Mouse (Mus musculus) macrophage (primary cell): Measurements from ENCODE around the gene Cdhr1. TPM values are rescaled to one million over a fixed set of nuclear protein-coding genes. Genes with fewer than 3 reads are reported as not detected.

Source experiments
- H3K27ac ChIP-seq: fragments of 350-480 bp; formaldehyde crosslinking; 2 replicates; pipeline ENCODE4 v1.9.0; 2021
- H3K36me3 ChIP-seq: fragments of 350-480 bp; formaldehyde crosslinking; 2 replicates; pipeline ENCODE4 v1.9.0; 2021; ENCODE audit errors: inconsistent target
- H3K4me3 ChIP-seq: fragments of 350-480 bp; formaldehyde crosslinking; 2 replicates; pipeline ENCODE4 v1.9.0; 2021; ENCODE audit errors: inconsistent target
- H3K79me2 ChIP-seq: fragments of 350-480 bp; formaldehyde crosslinking; 2 replicates; pipeline ENCODE4 v1.9.0; 2021; ENCODE audit errors: inconsistent target
- WGBS: methylation state at CpG from one replicate; pipeline ENCODE4 v1.1.7; 2026; ENCODE audit warnings: inconsistent platforms; ENCODE audit not compliant: missing documents; 5-methylcytosine and 5-hydroxymethylcytosine counted together
- polyA plus RNA-seq: library from polyadenylated mRNA; stranded (reverse); fragments of 250-400 nt; gene quantifications from 3 replicates; pipeline ENCODE4 v1.2.4, GENCODE M21; 2018; ENCODE audit warnings: inconsistent platforms

Cdhr1 gene
- polyA plus RNA-seq, 1 experiment from 2014 or later, result not detected

DNA sequence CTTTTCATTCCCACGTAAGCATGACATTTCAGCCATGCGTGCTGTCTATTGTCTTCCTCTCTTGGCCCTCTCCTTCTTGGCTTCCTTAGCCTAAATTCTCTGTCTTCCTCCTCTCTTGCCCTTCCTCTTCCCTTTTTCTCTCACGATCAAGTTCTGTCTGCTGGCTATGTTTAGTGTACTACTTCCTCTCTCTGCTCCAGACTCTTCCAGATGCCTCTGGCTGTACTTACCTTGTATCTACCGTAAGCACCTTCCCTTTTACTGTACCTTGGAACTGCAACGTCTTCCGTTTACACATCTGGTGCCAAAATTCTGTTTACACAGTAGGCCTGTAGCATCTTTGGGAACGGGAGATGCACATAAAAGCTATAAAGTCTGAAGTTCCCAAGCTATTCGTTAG lies 11.3 kb upstream of the Cdhr1 start:
- H3K27ac ChIP-seq, result no peak overlapping the region
- H3K79me2 ChIP-seq, result no peaks in the 10 kb centered on the region
- WGBS, result 33% methylated on average over 8 of the region's 8 CpGs
- no peaks in the 10 kb centered on the region for H3K36me3 ChIP-seq
- H3K4me3 ChIP-seq, result no peak overlapping the region

DNA sequence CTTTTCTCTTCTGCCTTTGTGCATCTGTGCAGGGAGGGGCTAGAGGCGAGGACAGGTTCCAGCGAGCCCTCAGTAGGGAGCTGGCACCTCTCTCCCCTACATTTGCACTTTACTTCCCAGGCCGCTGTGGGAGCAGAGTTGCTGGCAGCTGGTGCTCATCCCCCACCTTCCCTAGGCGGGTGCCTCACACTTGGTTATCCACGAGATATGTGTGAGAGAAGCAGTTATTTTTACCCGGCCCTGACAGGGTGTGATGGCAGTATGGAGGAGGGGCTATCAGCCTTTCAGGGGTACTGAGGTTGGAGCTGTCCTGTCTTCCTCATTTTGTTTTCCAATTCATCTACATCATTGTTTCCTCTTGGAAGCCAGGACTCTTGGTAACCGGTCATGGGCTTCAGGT lies 7.7 kb upstream of the Cdhr1 start:
- no peaks in the 10 kb centered on the region for H3K36me3 ChIP-seq
- no peak overlapping the region for H3K27ac ChIP-seq
- H3K79me2 ChIP-seq, result no peaks in the 10 kb centered on the region
- no peak overlapping the region for H3K4me3 ChIP-seq
- WGBS, result 60% methylated on average over 7 of the region's 7 CpGs

DNA sequence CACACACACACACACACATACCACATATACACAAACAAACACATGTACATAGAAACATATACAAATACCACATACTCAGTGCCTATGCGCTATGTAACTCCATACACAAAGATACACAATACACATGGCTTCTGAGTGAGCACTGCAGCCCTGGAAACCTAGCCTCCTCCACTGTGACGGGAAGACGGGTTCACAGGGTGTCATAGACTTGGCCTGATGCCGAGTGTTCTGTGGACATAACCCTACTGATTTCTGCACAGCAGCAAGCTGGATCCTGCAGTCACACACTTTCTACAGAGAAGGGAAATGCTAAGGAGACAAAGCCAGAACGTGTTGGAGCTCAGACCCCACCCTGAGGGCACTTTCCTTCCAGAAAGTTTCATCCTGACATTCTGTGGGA lies 6.6 kb upstream of the Cdhr1 start:
- H3K36me3 ChIP-seq, result no peaks in the 10 kb centered on the region
- H3K79me2 ChIP-seq, result no peaks in the 10 kb centered on the region
- H3K27ac ChIP-seq, result no peak overlapping the region
- 83% methylated on average over 5 of the region's 5 CpGs for WGBS
- no peak overlapping the region for H3K4me3 ChIP-seq

DNA sequence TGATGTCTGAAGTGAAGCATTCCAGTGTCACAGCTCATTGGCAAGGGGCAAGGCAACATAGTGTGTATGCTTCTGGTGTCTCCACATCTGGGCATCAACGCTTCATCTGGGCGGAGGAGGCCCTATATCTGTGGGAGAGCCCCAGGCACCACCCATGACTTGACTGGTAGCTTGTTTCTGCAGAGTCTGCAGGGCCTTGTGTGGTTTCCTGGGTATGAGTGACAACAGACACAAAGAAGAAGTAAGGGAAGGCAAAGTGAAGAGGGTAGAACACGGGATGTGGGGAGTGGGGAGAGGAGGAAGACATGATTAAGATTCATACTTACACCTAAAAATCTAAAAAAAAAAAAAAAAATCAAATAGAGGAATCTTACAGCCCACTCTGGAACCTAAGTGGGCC lies 4.3 kb upstream of the Cdhr1 start:
- Histone ChIP-seq H3K79me2 (no peaks in the 10 kb centered on the region), H3K27ac (no peak overlapping the region), H3K36me3 (no peaks in the 10 kb centered on the region), H3K4me3 (no peak overlapping the region)
- 30% methylated on average over 3 of the region's 3 CpGs for WGBS

DNA sequence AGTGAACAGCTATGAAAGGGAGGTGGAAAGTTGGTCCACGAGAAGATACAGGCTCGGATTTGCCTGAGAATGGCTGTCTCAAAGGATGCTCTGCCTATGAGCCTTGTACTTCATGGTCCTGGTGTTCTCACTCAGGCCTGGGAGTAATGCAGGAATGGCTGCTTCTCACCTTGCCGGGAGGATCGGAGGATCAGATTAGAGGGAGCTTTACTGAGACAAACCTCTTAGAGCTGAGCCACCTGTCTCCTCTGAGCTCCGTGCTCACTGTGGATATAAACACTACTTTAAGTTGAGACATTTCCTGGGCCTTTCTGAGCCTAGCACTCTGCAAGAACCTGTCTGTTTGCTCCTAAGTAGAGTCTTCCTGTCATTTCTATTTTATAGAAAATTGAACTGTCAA lies 3.4 kb upstream of the Cdhr1 start:
- Histone ChIP-seq H3K4me3 (no peak overlapping the region), H3K27ac (no peak overlapping the region), H3K36me3 (no peaks in the 10 kb centered on the region), H3K79me2 (no peaks in the 10 kb centered on the region)
- 82% methylated on average over 5 of the region's 5 CpGs for WGBS

DNA sequence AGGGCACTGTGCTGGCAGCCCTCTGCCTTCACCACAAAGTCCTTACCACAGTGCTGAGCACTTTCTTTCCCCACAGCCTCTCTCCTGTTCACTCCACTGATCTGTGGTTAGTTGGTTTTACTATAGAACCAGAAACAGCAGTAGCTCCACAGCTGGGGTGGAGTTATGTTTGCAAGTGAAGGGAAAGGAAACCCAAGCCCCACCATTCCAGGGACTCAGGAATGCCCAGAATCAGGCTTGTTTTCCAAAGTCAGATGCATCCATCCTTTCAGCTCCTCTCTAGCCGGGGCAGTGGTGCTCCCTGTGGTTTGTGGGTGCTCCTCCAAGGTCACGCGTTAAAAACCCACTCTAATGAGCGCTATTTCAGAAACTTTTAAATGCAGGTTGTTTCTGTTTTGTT lies 2.6 kb downstream of the Cdhr1 start:
- no peak overlapping the region for H3K4me3 ChIP-seq
- 68% methylated on average over 4 of the region's 4 CpGs for WGBS
- no peaks in the 10 kb centered on the region for H3K79me2 ChIP-seq
- H3K27ac ChIP-seq, result no peak overlapping the region
- no peaks in the 10 kb centered on the region for H3K36me3 ChIP-seq

DNA sequence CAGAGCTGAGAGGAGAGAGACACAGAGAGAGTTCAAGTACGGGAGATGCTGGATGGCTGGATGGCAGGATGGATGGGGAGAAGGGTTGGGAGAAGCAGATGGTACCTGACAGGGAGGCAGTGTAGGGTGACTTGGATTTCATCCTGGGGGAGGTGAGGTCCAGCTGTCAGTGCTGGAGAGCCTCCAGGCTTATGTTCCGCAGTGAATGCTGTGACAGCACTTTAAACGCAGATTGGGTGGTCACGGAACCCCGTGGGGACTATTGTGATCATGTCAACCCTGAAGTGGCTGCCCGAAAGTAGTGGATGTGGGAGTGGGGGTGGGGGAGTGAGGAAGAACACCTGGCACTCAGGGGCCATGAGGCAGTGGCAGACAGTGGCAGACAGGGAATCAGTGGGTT lies 3.7 kb downstream of the Cdhr1 start:
- Histone ChIP-seq H3K79me2 (no peaks in the 10 kb centered on the region), H3K36me3 (no peaks in the 10 kb centered on the region), H3K27ac (no peak overlapping the region), H3K4me3 (no peak overlapping the region)
- WGBS, result 84% methylated on average over 6 of the region's 6 CpGs

DNA sequence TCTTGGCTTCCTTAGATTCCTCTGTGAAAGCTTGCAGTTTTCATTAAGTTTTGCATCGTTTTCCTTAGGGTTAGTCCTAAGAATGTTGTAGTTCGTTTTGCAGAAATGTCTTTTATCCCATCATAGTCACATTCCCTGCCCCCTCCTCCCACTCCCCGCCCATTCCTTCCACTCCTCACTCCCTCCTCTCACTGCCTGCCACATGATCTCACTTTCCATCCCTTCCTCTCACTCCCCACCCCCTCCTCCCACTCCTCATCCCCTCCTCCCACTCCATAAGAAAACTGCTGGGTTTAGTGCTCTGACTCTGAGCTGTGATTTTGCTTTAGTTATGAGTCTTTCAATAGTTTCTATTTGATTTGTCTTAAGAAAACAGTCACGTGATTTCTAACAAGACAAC lies 14.4 kb downstream of the Cdhr1 start:
- WGBS, result 51% methylated on average over 4 of the region's 4 CpGs
- no peaks in the 10 kb centered on the region for H3K36me3 ChIP-seq
- no peaks in the 10 kb centered on the region for H3K79me2 ChIP-seq
- H3K4me3 ChIP-seq, result no peak overlapping the region
- H3K27ac ChIP-seq, result no peak overlapping the region

DNA sequence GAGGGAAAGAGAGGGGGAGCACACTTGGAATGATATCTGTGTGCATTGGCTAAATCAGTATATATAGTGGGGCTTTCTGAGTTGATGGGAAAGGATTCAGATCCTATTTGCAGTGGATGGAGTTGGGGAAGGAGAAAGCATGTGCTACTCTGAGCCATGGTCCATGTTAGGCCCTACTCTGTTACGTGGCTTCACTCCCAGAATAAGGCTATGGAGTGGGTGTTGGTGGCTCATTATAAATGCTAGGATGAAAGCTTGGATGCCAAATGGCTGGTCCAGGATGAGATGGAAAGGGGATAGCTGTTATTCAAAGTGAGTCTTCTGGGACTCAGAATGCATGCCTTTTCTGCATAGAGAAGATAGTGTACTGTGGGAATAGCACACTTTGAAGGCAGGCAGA lies 17.4 kb downstream of the Cdhr1 start:
- 86% methylated on average over 1 of the region's 1 CpGs for WGBS

DNA sequence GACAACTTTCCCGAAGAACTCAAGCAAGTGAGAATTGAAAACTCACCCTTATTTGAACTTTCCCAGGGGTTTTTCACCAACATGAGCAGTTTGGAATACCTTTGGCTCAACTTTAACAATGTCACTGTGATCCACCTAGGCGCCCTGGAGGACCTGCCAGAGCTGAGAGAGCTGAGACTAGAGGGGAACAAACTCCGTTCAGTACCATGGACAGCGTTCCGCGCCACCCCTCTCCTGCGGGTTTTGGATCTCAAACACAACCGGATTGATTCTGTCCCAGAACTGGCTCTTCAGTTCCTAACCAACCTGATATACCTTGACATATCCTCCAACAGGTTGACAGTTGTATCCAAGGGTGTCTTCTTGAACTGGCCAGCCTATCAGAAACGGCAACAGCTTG lies 29.6 kb downstream of the Cdhr1 start:
- no peak overlapping the region for H3K27ac ChIP-seq
- no peak overlapping the region for H3K4me3 ChIP-seq
- no peaks in the 10 kb centered on the region for H3K36me3 ChIP-seq
- 27% methylated on average over 9 of the region's 9 CpGs for WGBS
- no peaks in the 10 kb centered on the region for H3K79me2 ChIP-seq

More for the DNA sequence above, 17.4 kb downstream of the Cdhr1 start:
- Histone ChIP-seq H3K79me2 (no peaks in the 10 kb centered on the region), H3K36me3 (no peaks in the 10 kb centered on the region), H3K4me3 (no peak overlapping the region), H3K27ac (no peak overlapping the region)

DNA sequence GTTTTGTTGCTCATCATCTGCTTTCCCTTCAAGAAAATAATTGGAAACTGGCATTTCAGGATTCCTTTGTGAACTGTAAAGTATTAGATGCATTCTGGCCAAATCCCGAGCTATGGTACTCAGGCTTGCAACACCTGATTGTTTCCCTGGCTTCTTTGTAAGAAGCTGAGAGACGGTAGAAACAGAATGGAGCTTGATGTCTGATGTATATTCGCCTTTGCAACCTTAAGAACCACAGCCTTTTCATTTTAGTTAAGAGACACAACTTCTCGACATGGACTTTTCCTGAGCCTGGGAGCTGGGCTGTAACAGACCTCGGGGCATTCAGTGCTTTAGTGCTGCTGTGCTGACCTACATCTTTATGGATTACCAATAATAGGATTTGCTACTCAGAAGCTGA lies 30.5 kb downstream of the Cdhr1 start, which contains the start of gene Lrit2:
TSS of gene Lrit2 (plus strand) at position 301 of the 400 bp plus-strand sequence.
- H3K36me3 ChIP-seq, result no peaks in the 10 kb centered on the region
- no peak within 1 kb of the TSS for H3K27ac ChIP-seq
- no peaks in the 10 kb centered on the region for H3K79me2 ChIP-seq
- H3K4me3 ChIP-seq, result no peak within 1 kb of the TSS
- 84% methylated on average over 5 of the region's 5 CpGs for WGBS

DNA sequence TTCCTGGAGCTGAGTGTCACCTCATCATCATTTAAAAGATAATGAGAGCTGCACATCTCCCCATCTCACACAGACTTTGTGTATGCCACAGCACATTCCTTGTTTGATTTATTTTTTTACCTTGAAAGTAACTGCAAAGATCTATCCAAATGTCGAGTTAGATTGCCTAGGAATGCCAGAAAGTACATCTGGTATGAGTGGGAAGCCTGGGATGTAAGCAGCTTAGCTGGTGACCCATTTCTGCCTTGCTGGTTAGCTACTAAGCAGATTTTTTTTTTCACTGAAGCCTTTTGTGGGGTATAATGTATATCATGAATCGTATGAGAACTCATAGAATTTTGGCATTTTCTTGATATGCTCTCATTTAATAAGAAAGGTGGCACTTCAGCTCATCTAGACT lies 31.5 kb downstream of the Cdhr1 start:
- Histone ChIP-seq H3K4me3 (no peak overlapping the region), H3K27ac (no peak overlapping the region), H3K36me3 (no peaks in the 10 kb centered on the region), H3K79me2 (no peaks in the 10 kb centered on the region)
- 49% methylated on average over 2 of the region's 2 CpGs for WGBS

DNA sequence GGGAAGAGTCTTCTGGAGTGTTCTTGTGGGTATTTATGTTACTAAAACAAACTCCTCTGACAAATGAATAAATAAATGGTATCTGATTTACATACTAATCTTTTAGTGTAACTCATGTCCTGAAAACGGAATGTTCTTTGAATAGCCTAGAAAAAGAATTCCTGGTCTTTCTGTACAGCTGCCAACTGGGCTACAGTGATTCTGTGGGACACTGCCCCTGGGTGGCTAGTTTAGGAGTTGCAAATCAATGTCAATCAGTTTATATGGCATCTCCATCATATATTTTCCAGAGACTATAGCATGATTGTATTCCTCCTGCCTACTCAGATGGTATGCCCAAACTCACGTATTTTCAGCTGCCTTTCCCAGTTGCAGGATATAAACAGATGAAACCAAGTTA lies 33.3 kb downstream of the Cdhr1 start:
- H3K36me3 ChIP-seq, result no peaks in the 10 kb centered on the region
- H3K4me3 ChIP-seq, result no peak overlapping the region
- H3K27ac ChIP-seq, result no peak overlapping the region
- WGBS, result 70% methylated on average over 2 of the region's 2 CpGs
- no peaks in the 10 kb centered on the region for H3K79me2 ChIP-seq

DNA sequence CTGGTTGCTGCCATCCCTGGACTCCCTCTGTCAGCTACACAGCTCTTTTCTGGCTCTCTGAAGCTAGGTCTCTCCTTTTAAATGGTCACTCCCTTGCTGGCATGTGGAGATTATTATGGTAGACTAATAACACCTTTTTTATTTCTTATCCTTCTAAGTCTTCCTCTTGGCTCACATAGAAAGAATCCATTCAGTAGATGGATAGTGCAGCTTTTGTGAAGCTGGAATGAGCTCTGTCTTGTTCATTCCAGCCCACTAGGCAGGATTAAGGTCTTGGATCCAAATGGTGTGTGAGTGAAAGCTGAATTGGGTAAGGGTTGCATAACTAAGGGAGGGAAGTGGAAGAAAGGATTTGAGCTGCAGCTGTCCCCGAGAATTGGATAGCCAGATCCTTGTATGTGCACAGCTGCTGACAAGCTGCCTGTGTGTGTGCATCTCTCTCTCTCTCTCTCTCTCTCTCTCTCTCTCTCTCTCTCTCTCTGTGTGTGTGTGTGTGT lies 49.2 kb downstream of the Cdhr1 start, which contains the start of gene Rgr:
TSS of gene Rgr (minus strand) at position 51 of the 497 bp plus-strand sequence.
- no peak within 1 kb of the TSS for H3K4me3 ChIP-seq
- no peaks in the 10 kb centered on the region for H3K36me3 ChIP-seq
- H3K27ac ChIP-seq, result no peak within 1 kb of the TSS
- H3K79me2 ChIP-seq, result no peaks in the 10 kb centered on the region
- 82% methylated on average over 1 of the region's 1 CpGs for WGBS

DNA sequence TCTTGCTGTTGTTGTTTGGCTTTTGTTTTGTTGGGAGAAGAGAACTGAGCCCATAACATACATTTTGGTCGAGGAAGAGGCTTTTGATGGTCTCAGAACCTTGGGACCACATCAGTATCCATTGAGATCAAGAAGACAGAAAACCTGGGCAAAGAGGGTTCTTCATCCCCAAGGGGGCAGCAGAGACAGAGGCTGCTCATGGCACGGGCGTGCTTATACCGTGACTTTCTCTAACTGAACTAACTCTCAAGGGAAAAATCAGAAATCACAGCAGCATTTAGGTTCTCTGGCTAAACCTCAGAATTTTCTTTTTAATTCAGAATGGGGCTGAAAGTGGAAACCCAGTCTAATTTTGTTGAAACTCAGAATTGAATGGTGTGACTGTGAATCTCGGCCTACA lies 63.7 kb downstream of the Cdhr1 start:
- 67% methylated on average over 5 of the region's 5 CpGs for WGBS
- no peak overlapping the region for H3K27ac ChIP-seq

DNA sequence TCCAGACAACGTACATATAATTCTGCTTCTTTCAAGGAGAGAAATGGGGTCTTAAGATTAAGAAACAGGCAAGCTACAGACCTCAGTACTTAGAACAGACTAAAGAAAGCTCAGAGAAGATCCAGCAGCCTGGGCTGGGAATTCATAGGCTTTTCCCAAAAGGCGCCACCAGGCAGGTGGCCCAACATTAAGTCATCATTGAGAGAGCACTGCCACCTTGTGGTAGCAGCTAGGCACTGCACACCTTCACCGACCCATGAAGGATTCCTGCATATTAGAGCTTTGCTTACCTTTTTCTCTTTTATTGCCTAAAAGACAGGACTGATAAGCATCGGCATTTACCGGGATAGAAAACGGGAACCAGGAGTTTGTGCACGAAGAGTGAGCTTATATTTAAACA lies 64.9 kb downstream of the Cdhr1 start:
- no peak overlapping the region for H3K27ac ChIP-seq
- no peaks in the 10 kb centered on the region for H3K36me3 ChIP-seq
- no peak overlapping the region for H3K4me3 ChIP-seq
- WGBS, result 16% methylated on average over 7 of the region's 7 CpGs
- no peaks in the 10 kb centered on the region for H3K79me2 ChIP-seq

More for the DNA sequence above, 63.7 kb downstream of the Cdhr1 start:
- no peak overlapping the region for H3K4me3 ChIP-seq
- H3K79me2 ChIP-seq, result no peaks in the 10 kb centered on the region
- no peaks in the 10 kb centered on the region for H3K36me3 ChIP-seq
